Mouse (Mus musculus) megakaryocyte, embryonic 14.5 days (primary cell): ENCODE results near the gene Mroh2a.

Experiments
- FLI1 ChIP-seq: IDR thresholded peaks from 2 replicates; pipeline ENCODE4 v1.6.1; 2012; ENCODE audit warnings: low read length, inconsistent platforms, mixed read lengths
- GATA1 ChIP-seq: IDR thresholded peaks from 3 replicates; pipeline ENCODE4 v1.6.1; 2012; ENCODE audit warnings: mixed read lengths, low read length, inconsistent platforms, borderline replicate concordance

DNA sequence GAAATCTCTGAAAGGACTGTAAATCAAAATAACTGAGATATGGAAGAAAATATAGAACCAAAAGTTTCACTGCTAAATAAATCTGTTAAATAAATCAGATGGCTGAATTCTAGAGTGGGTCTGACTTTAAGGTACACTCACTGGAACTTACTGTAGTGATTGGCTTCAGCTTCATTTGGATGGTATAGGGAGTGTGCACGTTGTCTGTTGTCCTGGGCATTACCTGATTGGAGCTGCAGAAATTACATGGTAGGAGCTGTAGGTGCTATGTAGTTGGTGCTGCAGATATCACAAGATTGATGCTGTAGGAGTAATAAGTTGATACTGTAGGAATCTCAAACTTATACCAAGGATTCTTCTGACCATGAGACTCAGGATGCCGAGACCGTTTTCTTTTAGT lies 83.6 kb downstream of the Mroh2a start:
- TF ChIP-seq GATA1 (no peak), FLI1 (no peak)
